Comparison of ENCODE assay signal across 9 mouse cellular contexts in genomic region chr4:149990954-149991633, GRCm38 (mm10). TPM values are rescaled to one million over a fixed set of nuclear protein-coding genes. Genes with fewer than 3 reads are reported as not detected.
DNase-seq lines count a peak whose midpoint lies in the region; ATAC-seq lines count a peak whose summit lies in the region.
"Had no signal": no experiment of that assay in that cellular context is flagged by ENCODE, and none has a peak within 500 bp of the region (broad histone marks: within the 10 kb centered on the region; RNA-seq: fewer than 3 reads in every experiment).

No protein-coding gene starts in this region.

- no peaks in the 10 kb centered on the region for H3K9me3 ChIP-seq in limb, embryonic 11.5 days (ENCODE audit: control insufficient read depth, low read length)
- H3K9me3 ChIP-seq: G1E had no signal

- DNase-seq in heart, adult 11 months: peak; percentile 93
- no peak for DNase-seq in heart, adult 18-20 months
- peak; percentile 67 for DNase-seq in limb, embryonic 11.5 days (ENCODE audit: low spot score)
- DNase-seq in thymus, postnatal 10 days (ENCODE audit: low spot score in 2 of 2): peak; percentile 80 to 86
- no peak for DNase-seq in layer of hippocampus, adult 8-10 months (ENCODE audit: low spot score in 2 of 2)
- no peak for DNase-seq in lung, postnatal 36 days

- H3K27me3 ChIP-seq in limb, embryonic 11.5 days (ENCODE audit: control insufficient read depth, insufficient read depth, low read length): no peaks in the 10 kb centered on the region

- no peak overlapping the region for H3K4me3 ChIP-seq in limb, embryonic 11.5 days (ENCODE audit: low read depth, low read length)

- peak overlapping the region; percentile 47; the same call in 1 of the 2 replicates for H3K9ac ChIP-seq in limb, embryonic 11.5 days (ENCODE audit: low read length)

- no peaks in the 10 kb centered on the region; the same call in 1 of the 2 replicates for H3K36me3 ChIP-seq in limb, embryonic 11.5 days (ENCODE audit: control insufficient read depth, insufficient read depth, low read length)

- peak overlapping the region; percentile 47; the same call in 1 of the 2 replicates for H3K27ac ChIP-seq in limb, embryonic 11.5 days (replicated peaks; ENCODE audit: low read depth, low read length)

- peak overlapping the region; percentile 28; the same call in 1 of the 2 replicates for H3K4me2 ChIP-seq in limb, embryonic 11.5 days (ENCODE audit: low read depth, severe bottlenecking)

- peaks cover 16% of the 10 kb centered on the region for H3K4me1 ChIP-seq in limb, embryonic 11.5 days (ENCODE audit: control insufficient read depth, insufficient read depth, low read length)

- peak; percentile 60 for ATAC-seq in activated CD4-positive, CD25-positive, alpha-beta regulatory T cell, adult 4 months
- peak; percentile 9 to 34; a peak in 2 of 4 replicates for ATAC-seq in hematopoietic stem cell, adult 5-6 weeks (replicated peaks in 1 of 2; ENCODE audit: insufficient read depth in 1 of 2, low FRiP score in 2 of 2, low TSS enrichment in 1 of 2, low read depth in 1 of 2, poor library complexity in 2 of 2, severe bottlenecking in 2 of 2)
- peak; percentile 13; the same call in 1 of the 2 replicates for ATAC-seq in limb, embryonic 11.5 days (ENCODE audit: insufficient number of reproducible peaks, low FRiP score, low TSS enrichment, low read depth)

- 24% methylated on average over 9 of the region's 9 CpGs for WGBS in limb, embryonic 11.5 days

RNA-seq across cellular contexts. Expression of gene H6pd, which starts 17.7 kb away (rescaled TPM):
- total RNA-seq in heart, adult 18-20 months (2021): 10 to 100 TPM; 35.4 to 48.7 TPM
- polyA plus RNA-seq in activated CD4-positive, CD25-positive, alpha-beta regulatory T cell, adult 4 months (2017; shearing (Covaris generic)): 1 to 10 TPM; 5.3 to 5.4 TPM
- 22.7 and 26.6 TPM in 2 replicates for total RNA-seq in hematopoietic stem cell, adult 5-6 weeks (2017)
- polyA plus RNA-seq in limb, embryonic 11.5 days (2014; fragmentation: Nextera tagmentation; extraction: Ambion mirVana): 3.5 and 3.9 TPM in 2 replicates
- total RNA-seq in layer of hippocampus, adult 8-10 months (2022): 10 to 100 TPM; 11.9 to 14.4 (median 14.1) TPM

RNA-seq across cellular contexts. Expression of gene Spsb1, which starts 36.3 kb away (rescaled TPM):
- total RNA-seq in heart, adult 18-20 months (2021): 10 to 100 TPM; 34.1 to 41.4 TPM
- 1 to 10 TPM; 4.0 to 6.3 TPM for polyA plus RNA-seq in activated CD4-positive, CD25-positive, alpha-beta regulatory T cell, adult 4 months (2017; shearing (Covaris generic))
- 0.30 TPM in 1 of 2 replicates, not detected in the other for total RNA-seq in hematopoietic stem cell, adult 5-6 weeks (2017)
- 12.8 and 16.4 TPM in 2 replicates for polyA plus RNA-seq in limb, embryonic 11.5 days (2014; fragmentation: Nextera tagmentation; extraction: Ambion mirVana)
- total RNA-seq in layer of hippocampus, adult 8-10 months (2022): 10 to 100 TPM; 19.4 to 41.1 (median 33.3) TPM
- total RNA-seq: G1E had no signal

Comparison
In these comparisons a context has a peak if more than half of its experiments do, and no peak if none do; other contexts are left out.
1. DNase-seq: peak in heart, adult 11 months (single experiment), limb, embryonic 11.5 days (single experiment) and thymus, postnatal 10 days (2 of 2); none in heart, adult 18-20 months (0 of 2), layer of hippocampus, adult 8-10 months (0 of 2) and lung, postnatal 36 days (single experiment).
2. RNA of gene Spsb1, which starts 36.3 kb away (total RNA-seq): 34.1 to 41.4 TPM in heart, adult 18-20 months and 19.4 to 41.1 TPM in layer of hippocampus, adult 8-10 months; 0.30 TPM in hematopoietic stem cell, adult 5-6 weeks; every median in the first group is over 10 times any median in the second.
3. Peak in every context shown above with its lines, with median percentiles within 50 percentile points of each other: ATAC-seq.